Mouse (Mus musculus): ENCODE data around the gene Abca8a.
"Not testable (repeated sequence)": the region's sequence is repeated elsewhere in the genome, so short reads cannot be mapped to it uniquely, and the experiment has no call there.

Abca8a gene

DNA sequence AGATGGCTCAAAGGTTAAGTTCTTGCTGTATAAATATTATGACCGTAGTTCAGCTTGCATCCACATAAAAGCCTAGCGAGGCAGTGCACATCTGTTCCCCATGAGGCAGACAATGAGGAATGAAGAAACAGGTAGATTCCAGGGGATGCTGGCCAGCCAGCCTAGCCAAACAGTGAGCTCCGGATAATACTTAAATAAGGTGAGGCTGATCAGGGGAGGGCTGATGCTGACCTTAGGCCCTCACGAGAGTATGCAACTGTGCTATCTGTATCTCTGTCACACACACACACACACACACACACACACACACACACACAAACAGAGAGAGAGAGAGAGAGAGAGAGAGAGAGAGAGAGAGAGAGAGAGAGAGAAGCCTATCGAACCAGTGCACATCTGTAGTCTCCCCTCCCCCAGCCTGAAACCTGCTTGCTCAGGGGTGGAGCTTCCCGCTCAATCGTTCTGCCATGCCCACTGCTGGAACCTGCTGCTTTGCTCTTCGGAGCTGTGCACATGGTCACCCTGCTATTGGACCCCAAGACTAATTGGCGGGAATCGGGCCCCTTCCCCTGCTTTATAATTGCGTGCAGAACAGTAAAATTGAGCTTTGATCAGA is 108.2 kb downstream of the Abca8a start:
- DNase-seq (ENCODE audit: low read depth, low spot score): not testable (repeated sequence)

DNA sequence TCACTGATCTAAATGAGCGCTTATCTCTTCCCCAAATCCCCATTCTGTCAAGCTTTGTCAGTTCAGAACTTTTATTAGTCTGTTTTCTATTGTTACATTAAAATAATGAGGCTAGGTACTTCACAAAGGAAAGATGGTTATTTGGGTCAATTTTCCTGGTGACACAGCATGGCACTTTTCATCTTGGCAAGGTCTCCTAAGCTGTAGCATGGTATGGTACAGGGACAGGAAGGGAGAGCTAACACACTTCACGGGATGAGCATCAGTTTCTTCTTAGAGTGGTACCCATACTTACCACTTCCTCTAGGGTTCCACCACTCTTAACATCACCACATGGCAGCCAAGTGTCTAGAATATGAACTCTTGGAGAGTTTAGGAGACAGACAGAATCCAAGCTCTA is 113.9 kb downstream of the Abca8a start:
- DNase-seq (ENCODE audit: low read depth, low spot score): no peak

All from WW6 (cell line).